Mouse (Mus musculus) forebrain, postnatal 0 days (tissue): ENCODE measurements around the gene Rnf224. TPM values are rescaled to one million over a fixed set of nuclear protein-coding genes. Genes with fewer than 3 reads are reported as not detected.

ENCODE experiments used
- ATAC-seq: fragments of 200-750 bp; cut with Nextera tagmentation; 2 replicates; pipeline ENCODE4 v1.8.0; 2017; ENCODE audit warnings: mild to moderate bottlenecking, moderate library complexity
- DNase-seq: peaks from one replicate; pipeline ENCODE4 v3.0.0-alpha.2; 2015
- H3K27ac ChIP-seq: fragments of 300-500 bp; sonication (generic); 2 replicates; pipeline ENCODE4 v1.5.1; 2014; ENCODE audit warnings: low read depth, mild to moderate bottlenecking, antibody characterized with exemption, low read length, moderate library complexity, mixed read lengths
- H3K27me3 ChIP-seq: fragments of 300-500 bp; sonication (generic); 2 replicates; pipeline ENCODE4 v1.6.1; 2014; ENCODE audit warnings: mild to moderate bottlenecking, low read length, mixed read lengths; ENCODE audit not compliant: insufficient read depth
- H3K36me3 ChIP-seq: fragments of 300-500 bp; sonication (generic); 2 replicates; pipeline ENCODE4 v1.6.1; 2014; ENCODE audit warnings: mild to moderate bottlenecking, moderate library complexity; ENCODE audit not compliant: insufficient read depth
- H3K4me1 ChIP-seq: fragments of 300-500 bp; sonication (generic); 2 replicates; pipeline ENCODE4 v1.6.1; 2014; ENCODE audit warnings: antibody characterized with exemption; ENCODE audit not compliant: insufficient read depth
- H3K4me2 ChIP-seq: fragments of 300-500 bp; sonication (generic); 2 replicates; pipeline ENCODE4 v1.6.1; 2014; ENCODE audit warnings: low read depth, mild to moderate bottlenecking, moderate library complexity
- H3K4me3 ChIP-seq: fragments of 300-500 bp; sonication (generic); 2 replicates; pipeline ENCODE4 v1.5.1; 2014; ENCODE audit warnings: low read depth, low read length, mixed read lengths
- H3K9ac ChIP-seq: fragments of 300-500 bp; sonication (generic); 2 replicates; pipeline ENCODE4 v1.6.1; 2014; ENCODE audit warnings: mild to moderate bottlenecking
- H3K9me3 ChIP-seq: fragments of 300-500 bp; sonication (generic); 2 replicates; pipeline ENCODE4 v1.6.1; 2016; ENCODE audit warnings: low read length
- CTCF ChIP-seq: sonication (generic); IDR thresholded peaks from 2 replicates; pipeline ENCODE4 v1.5.1; 2016; ENCODE audit warnings: antibody characterized with exemption, control low read depth, low read depth
- WGBS: fragments of 180-500 bp; shearing (Covaris S2); extraction: QIAGEN DNeasy Blood & Tissue Kit; methylation state at CpG from one replicate; pipeline ENCODE4 v1.1.7; 2014; 5-methylcytosine and 5-hydroxymethylcytosine counted together
- polyA plus RNA-seq: library from polyadenylated mRNA; unstranded; fragments of >200 nt; fragmentation: Nextera tagmentation; extraction: Ambion mirVana; gene quantifications from 2 replicates; pipeline ENCODE4 v1.2.1, GENCODE M21; 2015
- total RNA-seq: library from RNA; depleted of rRNA; stranded (reverse); fragments of >200 nt; gene quantifications from 2 replicates; pipeline ENCODE4 v1.2.3, GENCODE M21; 2014

Rnf224 gene
- total and polyA plus RNA-seq, 2 experiments from 2014 or later, result not detected

DNA sequence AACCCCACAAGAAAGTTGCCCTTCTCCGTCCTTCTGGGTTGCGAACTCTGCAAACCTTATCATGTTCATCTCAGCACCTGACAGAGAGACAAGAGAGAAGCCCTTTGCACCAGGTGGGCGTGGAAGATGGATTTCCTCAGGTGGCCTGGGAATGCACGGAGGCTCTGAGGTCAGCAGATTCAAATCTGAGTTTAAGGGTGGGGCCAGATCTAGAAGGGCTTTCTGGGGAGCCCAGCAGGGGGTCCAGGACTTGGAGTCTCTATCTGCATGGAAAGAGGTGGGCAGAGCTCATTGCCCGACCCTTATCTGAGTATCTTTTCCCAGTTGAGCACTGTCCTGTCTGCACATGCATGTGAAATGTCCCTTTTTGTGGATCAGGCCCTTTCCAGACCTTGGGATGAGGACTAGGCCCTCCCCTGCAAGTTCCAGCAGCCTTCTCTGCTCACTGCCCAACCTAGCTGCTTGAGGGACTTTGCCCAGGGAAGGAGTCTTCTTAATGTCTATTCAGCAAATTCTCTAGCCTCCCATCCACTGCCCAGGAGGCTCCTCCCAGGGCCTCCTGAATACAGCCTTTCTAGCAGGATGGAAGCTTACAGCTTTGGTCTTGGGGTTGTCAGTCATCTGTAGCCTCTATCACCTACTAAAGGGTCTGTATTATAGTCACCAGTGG lies 1.9 kb downstream of the Rnf224 start:
- no peak for TF ChIP-seq CTCF
- H3K9me3 ChIP-seq, result no peaks in the 10 kb centered on the region
- no peak overlapping the region for H3K27ac ChIP-seq
- no peaks in the 10 kb centered on the region; the same call in 1 of the 2 replicates for H3K27me3 ChIP-seq
- H3K9ac ChIP-seq, result no peak overlapping the region
- no peak overlapping the region for H3K4me3 ChIP-seq
- no peak for DNase-seq
- ATAC-seq, result no peak
- H3K4me2 ChIP-seq, result no peak overlapping the region
- 87% methylated on average over 5 of the region's 5 CpGs for WGBS
- no peaks in the 10 kb centered on the region for H3K36me3 ChIP-seq
- H3K4me1 ChIP-seq, result no peaks in the 10 kb centered on the region

DNA sequence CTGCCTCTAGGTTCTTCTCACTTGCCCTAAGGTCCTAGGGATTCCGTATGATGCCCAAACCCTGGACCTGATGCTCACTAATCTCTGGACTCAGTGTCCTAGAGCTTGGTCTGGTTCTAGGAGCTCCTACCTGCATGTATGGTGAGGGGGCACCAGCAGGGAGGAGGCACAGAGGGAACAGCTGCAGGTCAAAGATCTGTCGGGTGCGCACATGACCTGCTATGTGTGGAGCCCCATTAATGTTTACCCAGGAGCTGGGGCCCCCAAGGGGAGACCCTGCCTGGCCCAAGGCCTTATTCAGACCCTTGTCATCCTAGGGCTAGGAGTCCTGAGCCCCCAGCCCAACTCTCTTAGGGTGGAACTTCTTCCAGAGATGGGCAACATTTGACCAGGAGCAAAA lies 2.5 kb downstream of the Rnf224 start, which contains the start of gene Slc34a3:
Gene Slc34a3, minus strand, starts transcription at position 315 of the 400 bp plus-strand sequence.
- no peaks in the 10 kb centered on the region; the same call in 1 of the 2 replicates for H3K27me3 ChIP-seq
- no peak for ATAC-seq
- WGBS, result 87% methylated on average over 3 of the region's 3 CpGs

DNA sequence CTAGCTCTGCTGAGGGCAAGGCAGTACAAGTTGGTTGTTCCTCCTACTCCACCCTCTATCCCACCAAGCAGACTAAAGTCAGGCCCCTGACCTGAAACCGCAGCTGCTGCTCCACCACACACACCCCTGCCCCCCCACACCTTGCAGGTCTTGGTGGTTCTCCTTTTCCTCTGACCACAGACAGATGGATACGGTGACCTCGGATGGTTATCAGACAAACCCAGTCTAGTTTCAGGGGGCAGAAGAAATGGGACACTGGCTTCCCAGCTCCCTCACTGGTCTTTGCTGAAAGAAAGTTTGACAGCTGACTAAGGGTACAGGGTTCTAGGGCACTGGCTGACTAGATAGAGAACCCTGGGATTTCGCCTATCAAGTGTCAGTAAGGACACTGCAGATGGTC lies 3.2 kb downstream of the Rnf224 start:
- Histone ChIP-seq H3K9ac (no peak overlapping the region), H3K4me1 (peaks cover 7% of the 10 kb centered on the region; the same call in 1 of the 2 replicates), H3K27me3 (no peaks in the 10 kb centered on the region; the same call in 1 of the 2 replicates), H3K9me3 (no peaks in the 10 kb centered on the region), H3K4me3 (no peak overlapping the region), H3K4me2 (no peak overlapping the region), H3K27ac (no peak overlapping the region), H3K36me3 (no peaks in the 10 kb centered on the region)
- no peak for ATAC-seq
- WGBS, result 76% methylated on average over 4 of the region's 4 CpGs
- TF ChIP-seq CTCF, result no peak
- DNase-seq, result no peak

More for the DNA sequence above, 2.5 kb downstream of the Rnf224 start, which contains the start of gene Slc34a3:
- no peak for TF ChIP-seq CTCF
- Histone ChIP-seq H3K36me3 (no peaks in the 10 kb centered on the region), H3K9ac (no peak within 1 kb of the TSS), H3K4me1 (peaks cover 2% of the 10 kb centered on the region; the same call in 1 of the 2 replicates), H3K4me2 (no peak within 1 kb of the TSS), H3K27ac (no peak within 1 kb of the TSS), H3K9me3 (no peaks in the 10 kb centered on the region), H3K4me3 (no peak within 1 kb of the TSS)
- no peak for DNase-seq

DNA sequence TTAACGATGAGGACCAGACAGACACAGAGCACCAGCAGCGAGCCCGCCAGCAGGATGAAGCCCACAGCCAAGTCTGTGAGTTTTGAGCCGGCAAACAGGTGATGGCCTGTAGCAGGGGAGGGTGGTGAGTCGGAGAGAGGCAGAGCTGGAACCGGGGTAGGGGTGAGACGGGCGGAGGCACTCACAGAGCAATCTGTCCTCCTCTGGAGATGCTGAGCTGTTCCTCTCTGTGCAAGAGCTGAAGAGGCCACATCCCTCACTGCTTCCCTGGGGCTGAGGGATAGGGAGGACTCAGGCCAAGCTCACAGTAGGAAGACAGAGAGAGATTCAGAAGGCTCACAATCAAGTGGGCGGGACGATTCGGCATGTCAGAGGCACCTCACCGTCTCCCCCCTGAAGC lies 5.5 kb downstream of the Rnf224 start:
- no peaks in the 10 kb centered on the region for H3K9me3 ChIP-seq
- ATAC-seq (no peak), DNase-seq (no peak)
- WGBS, result 49% methylated on average over 12 of the region's 12 CpGs
- H3K36me3 ChIP-seq, result no peaks in the 10 kb centered on the region
- no peak overlapping the region for H3K4me2 ChIP-seq
- H3K27me3 ChIP-seq, result no peaks in the 10 kb centered on the region; the same call in 1 of the 2 replicates
- no peak for TF ChIP-seq CTCF
- H3K27ac ChIP-seq, result no peak overlapping the region
- H3K9ac ChIP-seq, result no peak overlapping the region
- peaks cover 7% of the 10 kb centered on the region; the same call in 1 of the 2 replicates for H3K4me1 ChIP-seq
- no peak overlapping the region for H3K4me3 ChIP-seq

DNA sequence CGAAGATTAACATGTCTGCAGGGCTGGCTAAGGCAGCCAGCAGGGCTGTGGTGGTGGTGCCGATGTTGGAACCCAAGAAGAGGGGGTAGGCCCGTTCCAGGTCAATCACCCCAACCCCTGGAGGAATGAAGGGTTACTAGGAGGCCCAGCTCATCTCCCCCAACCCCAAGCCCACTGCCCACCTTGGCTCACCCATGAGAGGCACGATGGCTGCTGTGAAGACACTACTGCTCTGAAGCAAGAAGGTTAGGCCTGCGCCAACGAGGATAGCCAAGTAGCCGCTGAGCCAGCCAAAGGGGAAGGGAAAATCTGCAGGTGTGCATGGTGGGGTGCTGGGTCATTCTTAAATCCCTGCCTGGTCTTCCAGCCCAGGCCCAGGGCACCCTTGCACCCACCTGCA lies 6.0 kb downstream of the Rnf224 start:
- no peak overlapping the region for H3K9ac ChIP-seq
- DNase-seq (no peak), ATAC-seq (no peak)
- WGBS, result 86% methylated on average over 7 of the region's 7 CpGs
- no peak overlapping the region for H3K4me2 ChIP-seq
- H3K4me1 ChIP-seq, result peaks cover 9% of the 10 kb centered on the region; the same call in 1 of the 2 replicates
- no peak for TF ChIP-seq CTCF
- H3K4me3 ChIP-seq, result no peak overlapping the region
- no peaks in the 10 kb centered on the region for H3K9me3 ChIP-seq
- H3K36me3 ChIP-seq, result no peaks in the 10 kb centered on the region
- no peak overlapping the region for H3K27ac ChIP-seq
- no peaks in the 10 kb centered on the region; the same call in 1 of the 2 replicates for H3K27me3 ChIP-seq

DNA sequence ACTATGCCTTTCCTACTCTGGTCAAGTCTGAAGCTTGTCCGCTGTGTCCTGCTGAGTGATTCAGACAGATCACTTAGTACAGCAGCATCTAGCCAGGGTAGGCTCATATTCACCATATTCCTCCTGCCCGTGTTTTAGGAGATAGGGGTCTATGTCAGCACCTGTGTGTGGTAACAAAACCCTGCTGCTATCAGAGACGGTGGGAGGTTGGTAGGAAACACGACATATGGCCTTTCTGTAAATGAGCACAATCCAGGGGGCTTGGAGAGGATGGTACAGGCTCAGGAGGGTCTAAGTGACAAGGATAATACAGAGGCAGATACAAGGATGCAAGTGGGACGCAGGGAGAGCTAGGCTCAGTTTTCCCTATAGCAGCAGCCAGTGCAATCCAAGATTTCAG lies 7.0 kb downstream of the Rnf224 start:
- H3K27ac ChIP-seq, result no peak overlapping the region
- DNase-seq (no peak), ATAC-seq (no peak)
- no peak overlapping the region for H3K4me2 ChIP-seq
- 80% methylated on average over 5 of the region's 5 CpGs for WGBS
- H3K9me3 ChIP-seq, result no peaks in the 10 kb centered on the region
- peaks cover 11% of the 10 kb centered on the region; the same call in 1 of the 2 replicates for H3K4me1 ChIP-seq
- no peak overlapping the region for H3K4me3 ChIP-seq
- no peak overlapping the region for H3K9ac ChIP-seq
- H3K27me3 ChIP-seq, result no peaks in the 10 kb centered on the region; the same call in 1 of the 2 replicates
- no peak for TF ChIP-seq CTCF
- H3K36me3 ChIP-seq, result no peaks in the 10 kb centered on the region

DNA sequence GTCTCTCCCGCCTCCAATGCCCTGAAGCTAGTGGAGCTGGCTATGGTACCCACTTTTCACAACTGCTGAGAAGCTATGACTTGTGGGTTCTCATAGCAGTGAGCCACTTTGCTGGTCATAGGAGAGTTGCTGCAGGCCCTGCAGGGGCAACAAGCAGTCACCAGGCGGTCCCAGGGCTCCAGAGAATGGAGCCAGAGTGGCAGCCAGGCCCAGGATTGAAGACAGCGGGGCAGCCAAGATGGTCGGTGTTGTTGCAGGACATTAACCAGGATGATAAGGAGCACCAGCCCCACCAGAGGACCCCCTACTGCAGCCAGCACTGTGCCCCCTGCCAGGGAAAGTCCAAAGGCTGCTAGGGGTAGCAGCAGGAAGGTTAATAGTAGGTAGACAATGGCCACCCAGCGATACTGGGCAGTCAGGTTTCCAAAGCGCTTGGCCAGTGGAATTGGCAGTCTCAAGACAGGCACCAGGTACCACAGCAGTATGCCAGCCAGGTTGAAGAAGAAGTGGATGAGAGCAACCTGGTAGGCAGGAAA lies 7.5 kb downstream of the Rnf224 start:
- DNase-seq (no peak), ATAC-seq (no peak)
- Histone ChIP-seq H3K27ac (peak overlapping the region; percentile 78), H3K36me3 (no peaks in the 10 kb centered on the region), H3K4me1 (peaks cover 11% of the 10 kb centered on the region; the same call in 1 of the 2 replicates), H3K9ac (no peak overlapping the region; the same call in 1 of the 2 replicates), H3K4me2 (peak overlapping the region; percentile 35; the same call in 1 of the 2 replicates), H3K4me3 (no peak overlapping the region), H3K9me3 (no peaks in the 10 kb centered on the region), H3K27me3 (no peaks in the 10 kb centered on the region; the same call in 1 of the 2 replicates)
- 69% methylated on average over 6 of the region's 6 CpGs for WGBS
- no peak for TF ChIP-seq CTCF
